Mouse (Mus musculus) CH12.LX (cell line): Measurements from ENCODE around the gene Jup. TPM values are rescaled to one million over a fixed set of nuclear protein-coding genes. Genes with fewer than 3 reads are reported as not detected.

ENCODE experiments used
- DNase-seq: peaks from one replicate; pipeline ENCODE4 v3.0.0-alpha.2; 2013; ENCODE audit errors: extremely low read depth
- H3K27ac ChIP-seq: 2 replicates; pipeline ENCODE4 v1.5.1; 2012; ENCODE audit warnings: low read depth, mild to moderate bottlenecking, control low read depth, moderate library complexity; ENCODE audit not compliant: insufficient read depth
- H3K27me3 ChIP-seq: replicated peaks from 2 replicates; pipeline ENCODE3; 2012; ENCODE audit warnings: inconsistent platforms
- H3K36me3 ChIP-seq, 2 experiments: replicated peaks in 1 of 2; 2 replicates each; pipeline versions ENCODE3 to v1.6.1; 2012; ENCODE audit warnings: inconsistent platforms in 1 of 2, low read length in 1 of 2, mild to moderate bottlenecking in 1 of 2, mixed read lengths in 1 of 2, moderate library complexity in 1 of 2; ENCODE audit not compliant: control insufficient read depth in 1 of 2, insufficient read depth in 1 of 2
- H3K4me1 ChIP-seq, 2 experiments: 2 replicates each; pipeline ENCODE4 v1.6.1; 2012; ENCODE audit warnings: inconsistent platforms in 1 of 2, moderate library complexity in 1 of 2; ENCODE audit not compliant: insufficient read depth in 2 of 2, control insufficient read depth in 1 of 2
- H3K4me2 ChIP-seq: 2 replicates; pipeline ENCODE4 v1.6.1; 2012; ENCODE audit warnings: low read depth, mild to moderate bottlenecking, control low read depth; ENCODE audit not compliant: poor library complexity, insufficient read depth, severe bottlenecking
- H3K4me3 ChIP-seq, 3 experiments: fragments of 150-350 bp in 1 of 3; sonication (generic) in 1 of 3; replicated peaks in 1 of 3; 2 replicates each; pipeline versions ENCODE3 to v1.5.1; 2011 to 2012; ENCODE audit warnings: low read depth in 2 of 3, low read length in 2 of 3, mild to moderate bottlenecking in 2 of 3, moderate library complexity in 2 of 3, control low read depth in 1 of 3, improper control_type of control experiment in 1 of 3, inconsistent platforms in 1 of 3, mixed read lengths in 1 of 3; ENCODE audit not compliant: poor library complexity in 1 of 3
- H3K79me2 ChIP-seq: replicated peaks from 2 replicates; pipeline ENCODE4 v1.6.1; 2012; ENCODE audit warnings: mild to moderate bottlenecking, moderate library complexity; ENCODE audit not compliant: control insufficient read depth, poor library complexity, insufficient read depth, severe bottlenecking; ENCODE audit errors: extremely low read depth
- H3K9ac ChIP-seq: 2 replicates; pipeline ENCODE4 v1.6.1; 2012; ENCODE audit warnings: low read depth, mild to moderate bottlenecking, control low read depth, moderate library complexity; ENCODE audit not compliant: insufficient read depth
- H3K9me3 ChIP-seq: replicated peaks from 2 replicates; pipeline ENCODE3; 2012; ENCODE audit warnings: low read length, inconsistent platforms, mixed read lengths
- CHD1 ChIP-seq: IDR thresholded peaks from 2 replicates; pipeline ENCODE4 v1.6.1; 2012; ENCODE audit warnings: low read depth, low read length, improper control_type of control experiment, inconsistent platforms
- E2F4 ChIP-seq: IDR thresholded peaks from 2 replicates; pipeline ENCODE4 v1.6.1; 2011; ENCODE audit warnings: low read depth, low read length, improper control_type of control experiment; ENCODE audit not compliant: insufficient replicate concordance
- ELF1 ChIP-seq: IDR thresholded peaks from 2 replicates; pipeline ENCODE4 v1.6.1; 2014; ENCODE audit warnings: low read depth, mild to moderate bottlenecking, inconsistent platforms, low read length, improper control_type of control experiment
- EP300 ChIP-seq: IDR thresholded peaks from 2 replicates; pipeline ENCODE4 v1.6.1; 2011; ENCODE audit warnings: low read length, improper control_type of control experiment
- GABPA ChIP-seq: IDR thresholded peaks from 2 replicates; pipeline ENCODE4 v1.6.1; 2012; ENCODE audit warnings: low read depth, low read length, improper control_type of control experiment, inconsistent platforms; ENCODE audit not compliant: insufficient replicate concordance
- IRF4 ChIP-seq: IDR thresholded peaks from 2 replicates; pipeline ENCODE4 v1.6.1; 2014; ENCODE audit warnings: low read depth, mild to moderate bottlenecking, inconsistent platforms, low read length, improper control_type of control experiment
- JUN ChIP-seq: IDR thresholded peaks from 2 replicates; pipeline ENCODE4 v1.6.1; 2011; ENCODE audit warnings: low read depth, mild to moderate bottlenecking, low read length, improper control_type of control experiment, moderate library complexity; ENCODE audit not compliant: insufficient read depth
- MAFK ChIP-seq: IDR thresholded peaks from 2 replicates; pipeline ENCODE4 v1.6.1; 2011; ENCODE audit warnings: low read length, improper control_type of control experiment; ENCODE audit not compliant: insufficient replicate concordance
- MAZ ChIP-seq: IDR thresholded peaks from 2 replicates; pipeline ENCODE4 v1.6.1; 2012; ENCODE audit warnings: low read depth, mild to moderate bottlenecking, inconsistent platforms, low read length, improper control_type of control experiment, moderate library complexity
- MEF2A ChIP-seq: IDR thresholded peaks from 2 replicates; pipeline ENCODE4 v1.6.1; 2014; ENCODE audit warnings: low read depth, mild to moderate bottlenecking, inconsistent platforms, low read length, improper control_type of control experiment, borderline replicate concordance
- MXI1 ChIP-seq: IDR thresholded peaks from 2 replicates; pipeline ENCODE4 v1.6.1; 2011; ENCODE audit warnings: mild to moderate bottlenecking, low read depth, low read length, improper control_type of control experiment
- NELFE ChIP-seq: IDR thresholded peaks from 2 replicates; pipeline ENCODE4 v1.6.1; 2011; ENCODE audit warnings: low read depth, low read length, improper control_type of control experiment
- POLR2A ChIP-seq: IDR thresholded peaks from 2 replicates; pipeline ENCODE4 v1.6.1; 2011; ENCODE audit warnings: low read depth, mild to moderate bottlenecking, improper control_type of control experiment, low read length
- RAD21 ChIP-seq: IDR thresholded peaks from 2 replicates; pipeline ENCODE4 v1.6.1; 2011; ENCODE audit warnings: low read depth, mild to moderate bottlenecking, low read length, improper control_type of control experiment, moderate library complexity
- RCOR1 ChIP-seq: conservative IDR thresholded peaks from 2 replicates; pipeline ENCODE4 v1.6.1; 2012; ENCODE audit warnings: low read depth, mild to moderate bottlenecking, inconsistent platforms, low read length, improper control_type of control experiment
- SMC3 ChIP-seq: IDR thresholded peaks from 2 replicates; pipeline ENCODE4 v1.6.1; 2011; ENCODE audit warnings: low read depth, low read length, improper control_type of control experiment
- TBP ChIP-seq: conservative IDR thresholded peaks from 2 replicates; pipeline ENCODE4 v1.6.1; 2011; ENCODE audit warnings: low read depth, low read length, improper control_type of control experiment
- TCF12 ChIP-seq: IDR thresholded peaks from 2 replicates; pipeline ENCODE4 v1.6.1; 2014; ENCODE audit warnings: low read depth, mild to moderate bottlenecking, inconsistent platforms, low read length, improper control_type of control experiment
- UBTF ChIP-seq: IDR thresholded peaks from 2 replicates; pipeline ENCODE4 v1.6.1; 2012; ENCODE audit warnings: low read depth, mild to moderate bottlenecking, inconsistent platforms, low read length, improper control_type of control experiment, moderate library complexity
- USF1 ChIP-seq: IDR thresholded peaks from 2 replicates; pipeline ENCODE4 v1.6.1; 2014; ENCODE audit warnings: low read depth, mild to moderate bottlenecking, inconsistent platforms, low read length, improper control_type of control experiment
- ZC3H11A ChIP-seq: IDR thresholded peaks from 2 replicates; pipeline ENCODE4 v1.6.1; 2012; ENCODE audit warnings: low read depth, mild to moderate bottlenecking, inconsistent platforms, low read length, improper control_type of control experiment
- ZMIZ1 ChIP-seq: IDR thresholded peaks from 2 replicates; pipeline ENCODE4 v1.6.1; 2012; ENCODE audit warnings: low read depth, mild to moderate bottlenecking, inconsistent platforms, low read length, improper control_type of control experiment
- ZNF384 ChIP-seq: IDR thresholded peaks from 2 replicates; pipeline ENCODE4 v1.6.1; 2012; ENCODE audit warnings: low read depth, low read length, improper control_type of control experiment, inconsistent platforms
- dilution Hi-C: fragments of 300-500 bp; cut with MboI; formaldehyde crosslinking; loops from 2 replicates; pipeline ENCODE4 v1.14.3; 2020; ENCODE audit warnings: low sequenced_read_pairs; ENCODE audit not compliant: extremely low pct_unique_long_range_greater_than_20kb, extremely low pct_ligation_motif_present
- in situ Hi-C: fragments of 300-500 bp; cut with MboI; formaldehyde crosslinking; loops from 3 replicates; pipeline ENCODE4 v1.14.3; 2019; ENCODE audit warnings: low sequenced_read_pairs, low pct_ligation_motif_present, low pct_unique_long_range_greater_than_20kb, mixed read lengths
- polyA plus RNA-seq: library from polyadenylated mRNA; unstranded; fragments of >175 nt; gene quantifications from 2 replicates; pipeline ENCODE4 v1.2.1, GENCODE M21; 2012; ENCODE audit warnings: low read depth; ENCODE audit not compliant: insufficient read length
- total RNA-seq, 2 experiments: library from RNA; depleted of rRNA; stranded (reverse); fragments of 300-350 nt in 1 of 2; fragments of >200 nt in 1 of 2; gene quantifications; 2 replicates each; pipeline ENCODE4 v1.2.3; 2012 to 2014

Jup gene
- total and polyA plus RNA-seq, 3 experiments, result 0.68 to 1.4 (median 1.1) TPM

DNA sequence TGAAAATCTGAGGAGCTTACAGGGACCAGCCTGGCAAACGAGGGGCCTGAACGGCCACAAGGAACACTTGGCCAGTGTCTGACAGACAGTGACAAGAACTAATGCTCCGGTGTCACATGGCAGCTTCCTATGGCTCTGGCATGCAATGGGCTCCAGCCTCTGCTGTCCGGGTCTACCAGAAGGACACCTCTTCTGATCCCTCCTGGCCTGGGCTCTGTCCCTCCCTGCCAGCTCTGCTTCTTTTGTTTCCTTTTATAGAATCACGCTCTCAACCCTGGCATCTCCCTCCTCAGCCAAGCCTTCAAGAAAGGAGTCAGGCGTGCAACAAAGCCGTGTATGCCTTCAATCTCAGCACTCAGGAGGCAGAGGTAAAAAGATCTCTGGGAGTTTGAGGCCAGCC, 32.5 kb upstream of the Jup start:
- no peaks in the 10 kb centered on the region for H3K79me2 ChIP-seq
- no peak overlapping the region for H3K9ac ChIP-seq
- no peak overlapping the region for H3K27ac ChIP-seq
- in situ Hi-C loops (no loop called here), dilution Hi-C loops (no loop called here)
- TF ChIP-seq ZC3H11A (no peak), SMC3 (no peak), TCF12 (no peak), USF1 (no peak), ZMIZ1 (no peak), JUN (no peak), RAD21 (no peak), TBP (no peak), MXI1 (no peak), NELFE (no peak), POLR2A (no peak)
- no peaks in the 10 kb centered on the region for H3K27me3 ChIP-seq
- no peaks in the 10 kb centered on the region for H3K9me3 ChIP-seq
- no peak overlapping the region for H3K4me2 ChIP-seq
- no peak for DNase-seq
- no peak overlapping the region for H3K4me3 ChIP-seq
- H3K36me3 ChIP-seq, result peaks cover 19 to 56% of the 10 kb centered on the region in 2 experiments
- H3K4me1 ChIP-seq, result peaks cover 0 to 7% of the 10 kb centered on the region in 2 experiments; a peak in 2 of 4 replicates

DNA sequence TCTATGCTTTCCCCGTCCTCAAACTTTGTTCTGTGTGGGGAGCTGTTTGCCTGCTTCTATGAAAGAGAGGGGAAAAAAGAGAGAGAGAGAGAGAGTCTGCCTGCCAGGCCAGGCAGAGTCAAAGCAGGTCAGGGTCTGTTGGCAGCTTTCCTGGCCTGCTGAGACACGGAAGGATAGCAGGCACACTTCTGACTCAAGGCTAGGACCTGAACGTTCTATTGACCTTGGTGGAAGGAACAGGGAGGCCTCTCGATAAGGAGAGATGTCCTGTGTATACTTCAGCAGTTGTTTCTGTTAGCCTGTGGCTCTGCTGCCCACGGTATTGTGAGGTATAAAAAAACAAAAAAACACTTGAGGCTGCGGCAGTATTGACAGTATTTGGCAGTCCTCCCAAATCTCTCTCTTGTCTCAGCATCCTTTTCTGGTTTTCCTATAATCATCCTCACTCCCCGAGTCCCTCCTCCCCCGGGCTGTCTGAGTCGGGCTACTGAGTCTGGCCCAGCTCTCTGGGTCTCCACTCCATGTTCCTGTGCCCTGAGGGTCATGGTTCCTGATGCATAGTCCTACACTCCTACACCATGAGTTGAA, 31.1 kb upstream of the Jup start:
- no peak for DNase-seq
- in situ Hi-C loops (loop anchor here (5.0 kb wide), 1 partner anchor 44 kb away; the partner anchor contains the start of gene Klhl11), dilution Hi-C loops (no loop called here)
- Histone ChIP-seq H3K4me2 (no peak overlapping the region), H3K9me3 (no peaks in the 10 kb centered on the region), H3K9ac (no peak overlapping the region), H3K4me3 (no peak overlapping the region), H3K36me3 (peaks cover 19 to 50% of the 10 kb centered on the region in 2 experiments), H3K4me1 (peaks cover 0 to 7% of the 10 kb centered on the region in 2 experiments; a peak in 2 of 4 replicates), H3K27me3 (no peaks in the 10 kb centered on the region), H3K79me2 (no peaks in the 10 kb centered on the region), H3K27ac (no peak overlapping the region)
- TF ChIP-seq ELF1, result no peak

DNA sequence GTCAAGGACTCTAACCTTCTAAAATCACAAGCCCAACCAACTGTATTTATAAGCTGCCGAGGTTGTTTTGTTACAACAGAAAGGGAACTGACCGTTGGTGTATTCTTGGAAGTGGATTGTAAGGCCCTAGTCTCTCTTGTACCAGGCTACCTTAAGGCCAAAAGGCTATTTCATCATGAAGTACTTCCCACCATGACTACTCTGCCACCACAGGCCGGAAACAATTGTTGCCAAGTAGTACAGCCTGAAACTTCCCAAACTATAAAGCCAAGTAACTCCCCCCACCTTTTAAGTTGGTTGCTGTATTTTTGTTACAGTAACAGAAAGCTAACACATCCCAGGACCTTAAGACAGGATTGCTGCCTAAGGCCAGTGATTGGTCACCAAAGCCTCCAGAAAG, 29.3 kb upstream of the Jup start:
- no peaks in the 10 kb centered on the region for H3K79me2 ChIP-seq
- TF ChIP-seq E2F4 (no peak), RCOR1 (no peak), TCF12 (no peak), MAZ (no peak), ZNF384 (no peak), MAFK (no peak), MEF2A (no peak), IRF4 (no peak), CHD1 (no peak), GABPA (no peak), EP300 (no peak), UBTF (no peak), SMC3 (no peak)
- H3K4me2 ChIP-seq, result no peak overlapping the region
- dilution Hi-C loops, result no loop called here
- no peak overlapping the region for H3K27ac ChIP-seq
- H3K27me3 ChIP-seq, result no peaks in the 10 kb centered on the region
- no peaks in the 10 kb centered on the region for H3K9me3 ChIP-seq
- no peak overlapping the region for H3K9ac ChIP-seq
- in situ Hi-C loops, result loop anchor here (5.0 kb wide), 1 partner anchor 45 kb away; the partner anchor contains the start of gene Klhl11
- H3K4me1 ChIP-seq, result peaks cover 2 to 10% of the 10 kb centered on the region in 2 experiments; a peak in 2 of 4 replicates
- no peak overlapping the region for H3K4me3 ChIP-seq
- no peak for DNase-seq
- peaks cover 15 to 38% of the 10 kb centered on the region in 2 experiments for H3K36me3 ChIP-seq
